35 mouse cellular contexts compared by ENCODE assay signal in the genomic region with DNA sequence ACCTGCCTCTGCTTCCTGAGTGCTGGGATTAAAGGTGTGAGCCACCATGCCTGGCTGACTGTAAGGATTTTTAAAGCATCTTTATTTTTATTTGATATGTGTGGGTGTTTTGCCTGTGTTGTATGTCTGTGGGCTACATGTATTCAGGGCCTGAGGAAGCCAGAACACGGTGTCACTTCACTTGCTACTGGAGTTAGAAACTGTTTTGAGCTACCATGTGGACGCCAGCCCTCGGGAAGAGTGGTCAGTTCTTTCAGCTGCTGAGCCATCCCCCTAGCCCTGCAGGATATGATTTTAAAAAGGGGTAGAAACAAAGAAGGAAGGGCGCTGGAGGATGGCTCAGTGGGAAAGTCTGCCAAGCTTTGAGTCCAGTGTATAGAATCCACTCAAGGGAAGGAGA.
"Had no signal": no experiment of that assay in that cellular context is flagged by ENCODE, and none has a peak within 500 bp of the region (broad histone marks: within the 10 kb centered on the region; RNA-seq: fewer than 3 reads in every experiment).

No protein-coding gene starts in this region.

- H3K27me3 ChIP-seq: heart, embryonic 12.5 days; heart, embryonic 13.5 days; heart, embryonic 15.5 days; hindbrain, embryonic 12.5 days; hindbrain, embryonic 13.5 days; hindbrain, embryonic 15.5 days; intestine, embryonic 15.5 days; kidney, embryonic 15.5 days had no signal

- H3K4me3 ChIP-seq: heart, embryonic 12.5 days; heart, embryonic 13.5 days; heart, embryonic 15.5 days; hindbrain, embryonic 10.5 days; hindbrain, embryonic 12.5 days; hindbrain, embryonic 13.5 days; hindbrain, embryonic 15.5 days; intestine, embryonic 15.5 days; kidney, embryonic 15.5 days; layer of hippocampus, adult 2 months had no signal

- ATAC-seq: hindbrain, embryonic 16.5 days; hindbrain, postnatal 0 days; inflammation-experienced regulatory T-cells, adult 6 months; intestine, embryonic 15.5 days; intestine, embryonic 16.5 days; intestine, postnatal 0 days had no signal

- H3K9me3 ChIP-seq: heart, embryonic 12.5 days; heart, embryonic 13.5 days; heart, embryonic 15.5 days; hindbrain, embryonic 10.5 days; hindbrain, embryonic 12.5 days; hindbrain, embryonic 13.5 days; hindbrain, embryonic 15.5 days; intestine, embryonic 15.5 days; kidney, embryonic 15.5 days had no signal

- H3K4me2 ChIP-seq: heart, embryonic 11.5 days; heart, embryonic 12.5 days; heart, embryonic 13.5 days; heart, embryonic 15.5 days; hindbrain, embryonic 12.5 days; hindbrain, embryonic 13.5 days; hindbrain, embryonic 14.5 days; hindbrain, embryonic 15.5 days; intestine, embryonic 15.5 days; kidney, embryonic 15.5 days had no signal

- H3K9ac ChIP-seq: heart, embryonic 12.5 days; heart, embryonic 13.5 days; heart, embryonic 15.5 days; hindbrain, embryonic 12.5 days; hindbrain, embryonic 13.5 days; hindbrain, embryonic 14.5 days; hindbrain, embryonic 15.5 days; intestine, embryonic 15.5 days; kidney, embryonic 15.5 days had no signal

- H3K27ac ChIP-seq: heart, embryonic 13.5 days; heart, embryonic 15.5 days; hindbrain, embryonic 10.5 days; hindbrain, embryonic 12.5 days; hindbrain, embryonic 13.5 days; hindbrain, embryonic 14.5 days; hindbrain, embryonic 15.5 days; hindbrain, postnatal 0 days; intestine, embryonic 15.5 days; kidney, embryonic 15.5 days; kidney, postnatal 0 days; layer of hippocampus, adult 2 months; left cerebral cortex, adult 2 months had no signal

- DNase-seq: heart, postnatal 10 days; heart, postnatal 14 days; heart, postnatal 36 days; heart, postnatal 4 days; kidney, adult 11 months; kidney, adult 18-20 months; kidney, adult 2 months; kidney, adult 8-10 months; kidney, adult 9 months; kidney, postnatal 10 days; kidney, postnatal 14 days; kidney, postnatal 25 days; kidney, postnatal 36 days; kidney, postnatal 4 days; layer of hippocampus, adult 9-11 months; layer of hippocampus, postnatal 36 days had no signal
